Mouse (Mus musculus) small intestine, adult 2 months (tissue): ENCODE data around the gene Wdfy4. TPM values are rescaled to one million over a fixed set of nuclear protein-coding genes. Genes with fewer than 3 reads are reported as not detected.

ENCODE experiments used
- H3K27ac ChIP-seq: fragments of 200-500 bp; 2 replicates; pipeline ENCODE4 v1.5.1; 2012; ENCODE audit warnings: low read depth, low read length, control low read depth, inconsistent platforms; ENCODE audit not compliant: insufficient read depth
- H3K27me3 ChIP-seq: fragments of 200-500 bp; 2 replicates; pipeline ENCODE4 v1.6.1; 2012; ENCODE audit warnings: mild to moderate bottlenecking, moderate library complexity, low read length, inconsistent platforms; ENCODE audit not compliant: control insufficient read depth, insufficient read depth
- H3K36me3 ChIP-seq: fragments of 200-500 bp; 2 replicates; pipeline ENCODE4 v1.6.1; 2012; ENCODE audit warnings: mild to moderate bottlenecking, low read length, control low read depth, inconsistent platforms; ENCODE audit not compliant: control insufficient read depth, insufficient read depth
- H3K4me1 ChIP-seq: fragments of 200-500 bp; 2 replicates; pipeline ENCODE4 v1.6.1; 2012; ENCODE audit warnings: low read length, inconsistent platforms, mixed read lengths; ENCODE audit not compliant: control insufficient read depth, insufficient read depth, insufficient read length
- H3K4me3 ChIP-seq: fragments of 200-500 bp; 2 replicates; pipeline ENCODE4 v1.5.1; 2012; ENCODE audit warnings: low read depth, mild to moderate bottlenecking, control low read depth, inconsistent platforms, low read length, moderate library complexity
- CTCF ChIP-seq: fragments of 200-500 bp; IDR thresholded peaks from 2 replicates; pipeline ENCODE4 v1.5.1; 2012; ENCODE audit warnings: low read depth, mild to moderate bottlenecking, control low read depth, inconsistent platforms, low read length, moderate library complexity, mixed read lengths; ENCODE audit not compliant: insufficient replicate concordance, insufficient read length; ENCODE audit errors: extremely low read depth
- POLR2A ChIP-seq: fragments of 200-500 bp; IDR thresholded peaks from 2 replicates; pipeline ENCODE4 v1.6.1; 2012; ENCODE audit warnings: low read depth, mild to moderate bottlenecking, control low read depth, inconsistent platforms, low read length, moderate library complexity
- WGBS: fragments of 180-500 bp; shearing (Covaris S2); methylation state at CpG from one replicate; pipeline ENCODE4 v1.1.7; 2018; 5-methylcytosine and 5-hydroxymethylcytosine counted together
- polyA plus RNA-seq: library from polyadenylated mRNA; depleted of rRNA; stranded (reverse); fragments of >200 nt; gene quantifications from 2 replicates; pipeline ENCODE4 v1.2.3, GENCODE M21; 2012

Gene Wdfy4
- polyA plus RNA-seq, 1 experiment = 4.8 TPM

GRCm38 (mm10) chr14:33078596-33078995, 106.7 kb downstream of the Wdfy4 start:
- H3K36me3 ChIP-seq = no peaks in the 10 kb centered on the region
- whole genome bisulfite sequencing = 78% methylated on average over 6 of the region's 6 CpGs
- H3K4me3 ChIP-seq = no peak overlapping the region
- no peak for TF ChIP-seq CTCF
- no peak for TF ChIP-seq POLR2A
- no peaks in the 10 kb centered on the region for H3K27me3 ChIP-seq
- H3K27ac ChIP-seq = no peak overlapping the region
- no peaks in the 10 kb centered on the region for H3K4me1 ChIP-seq

DNA sequence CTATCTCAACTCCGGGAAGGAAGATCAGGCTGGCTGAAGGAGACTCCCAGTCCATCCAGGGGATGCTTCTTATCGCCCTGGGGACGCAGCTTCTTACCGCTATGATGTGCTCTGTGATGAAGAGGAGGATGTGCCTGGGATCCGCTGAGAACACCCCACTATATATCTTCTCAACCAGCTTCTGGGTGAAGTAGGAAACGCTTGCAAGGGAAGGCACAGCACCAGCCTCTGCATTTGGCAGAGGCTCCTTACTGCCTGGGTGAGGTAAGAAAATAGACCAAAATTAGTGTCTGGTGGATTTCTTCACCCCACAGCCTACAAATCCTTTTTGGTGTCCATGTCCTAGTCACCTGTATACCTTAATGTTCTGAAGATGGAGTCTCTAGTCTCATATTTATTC, 107.2 kb downstream of the Wdfy4 start:
- H3K27me3 ChIP-seq = no peaks in the 10 kb centered on the region
- H3K27ac ChIP-seq = no peak overlapping the region
- H3K36me3 ChIP-seq = 0 out of 2 replicates have a peak, but pooled peaks cover 1% of the 10 kb centered on the region
- no peak for TF ChIP-seq CTCF
- no peak for TF ChIP-seq POLR2A
- 84% methylated on average over 6 of the region's 6 CpGs for WGBS
- no peaks in the 10 kb centered on the region for H3K4me1 ChIP-seq
- no peak overlapping the region for H3K4me3 ChIP-seq

DNA sequence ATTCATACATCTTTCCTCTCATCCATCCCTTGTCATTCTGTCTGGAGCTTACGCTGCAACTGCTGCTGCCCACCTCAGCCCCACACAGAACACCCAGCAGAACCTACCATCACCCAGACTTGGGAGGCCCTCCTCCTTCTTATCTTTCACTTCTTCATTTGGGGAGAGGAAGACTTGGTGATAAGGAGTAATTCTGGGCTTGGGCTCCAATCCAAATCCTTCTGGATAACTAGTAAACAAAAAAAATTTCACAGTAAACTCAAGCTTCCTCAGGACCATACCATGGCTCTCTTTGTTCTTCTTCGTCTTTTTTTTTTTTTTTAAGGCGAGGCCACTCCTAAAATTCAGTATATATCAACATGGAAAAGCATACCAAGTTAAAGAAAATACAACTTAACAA, 112.0 kb downstream of the Wdfy4 start:
- no peaks in the 10 kb centered on the region for H3K4me1 ChIP-seq
- no peak overlapping the region for H3K27ac ChIP-seq
- no peaks in the 10 kb centered on the region for H3K27me3 ChIP-seq
- H3K4me3 ChIP-seq = no peak overlapping the region
- TF ChIP-seq POLR2A (no peak), CTCF (no peak)
- 70% methylated on average over 3 of the region's 3 CpGs for WGBS
- 0 out of 2 replicates have a peak, but pooled peaks cover 1% of the 10 kb centered on the region for H3K36me3 ChIP-seq

DNA sequence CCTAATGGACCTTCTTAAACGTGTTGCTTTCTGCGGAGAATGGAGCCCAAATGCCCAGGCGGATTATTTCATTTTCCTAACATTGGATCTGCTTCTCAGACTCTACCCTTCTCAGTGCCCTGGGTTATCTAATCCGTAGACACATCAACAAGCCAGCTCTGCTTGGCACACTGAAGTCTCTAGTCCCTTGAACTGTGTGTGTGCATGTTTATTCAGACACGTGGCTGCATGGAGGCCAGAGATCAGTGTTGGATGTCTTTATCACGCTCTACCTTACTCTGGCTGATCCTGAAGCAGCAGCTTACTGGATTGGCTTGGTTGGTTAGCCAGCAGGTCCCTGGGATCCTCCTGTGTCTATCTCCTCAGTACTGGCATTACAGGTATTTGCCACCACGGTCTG, 113.0 kb downstream of the Wdfy4 start:
- no peaks in the 10 kb centered on the region for H3K4me1 ChIP-seq
- WGBS = 79% methylated on average over 7 of the region's 7 CpGs
- TF ChIP-seq CTCF (no peak), POLR2A (no peak)
- no peaks in the 10 kb centered on the region for H3K27me3 ChIP-seq
- H3K36me3 ChIP-seq = 0 out of 2 replicates have a peak, but pooled peaks cover 1% of the 10 kb centered on the region
- no peak overlapping the region for H3K4me3 ChIP-seq
- H3K27ac ChIP-seq = no peak overlapping the region

GRCm38 (mm10) chr14:33067676-33068075, 117.6 kb downstream of the Wdfy4 start:
- Histone ChIP-seq H3K36me3 (no peaks in the 10 kb centered on the region), H3K27me3 (no peaks in the 10 kb centered on the region), H3K4me1 (no peaks in the 10 kb centered on the region), H3K27ac (no peak overlapping the region), H3K4me3 (no peak overlapping the region)
- TF ChIP-seq POLR2A (no peak), CTCF (no peak)
- 69% methylated on average over 9 of the region's 9 CpGs for WGBS

- Histone ChIP-seq H3K4me3 (no peak overlapping the region), H3K4me1 (no peaks in the 10 kb centered on the region), H3K27me3 (no peaks in the 10 kb centered on the region), H3K36me3 (no peaks in the 10 kb centered on the region), H3K27ac (no peak overlapping the region)
- TF ChIP-seq POLR2A = no peak
- TF ChIP-seq CTCF = no peak
- 79% methylated on average over 5 of the region's 5 CpGs for WGBS
These were observed 122.3 kb downstream of the Wdfy4 start for GRCm38 (mm10) chr14:33062996-33063395.

- Histone ChIP-seq H3K4me3 (no peak overlapping the region), H3K4me1 (no peaks in the 10 kb centered on the region), H3K36me3 (no peaks in the 10 kb centered on the region), H3K27ac (no peak overlapping the region), H3K27me3 (no peaks in the 10 kb centered on the region)
- TF ChIP-seq POLR2A (no peak), CTCF (no peak)
- WGBS = 79% methylated on average over 7 of the region's 7 CpGs
These were observed 126.2 kb downstream of the Wdfy4 start for GRCm38 (mm10) chr14:33058881-33059660.
